9 mouse cellular contexts compared by ENCODE assay signal in the genomic region with DNA sequence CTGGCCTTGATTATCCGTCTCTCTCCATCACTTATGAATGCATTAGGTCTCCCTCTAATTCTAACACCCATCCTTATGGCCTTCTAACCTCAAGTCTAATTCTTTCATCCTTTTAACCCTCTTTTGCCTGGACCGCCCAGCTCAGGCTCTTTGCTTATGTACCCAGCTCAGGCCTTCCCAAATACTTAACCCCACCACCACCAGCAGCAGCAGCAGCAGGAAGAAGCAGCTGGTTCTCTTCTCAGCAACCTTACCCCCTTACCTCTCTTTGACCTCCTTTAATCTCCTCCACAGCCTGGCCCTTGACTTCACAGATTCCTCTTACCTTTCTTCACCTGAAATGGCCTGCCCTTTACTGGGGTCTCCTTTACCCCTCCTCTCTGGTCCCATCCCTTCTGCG.
DNase-seq lines count a peak whose midpoint lies in the region; ATAC-seq and TF ChIP-seq lines count a peak whose summit lies in the region.
"Had no signal": no experiment of that assay in that cellular context is flagged by ENCODE, and none has a peak within 500 bp of the region (broad histone marks: within the 10 kb centered on the region; RNA-seq: fewer than 3 reads in every experiment).

No protein-coding gene starts in this region.

- no peak for ATAC-seq in liver, embryonic 11.5 days (replicated peaks; ENCODE audit: low FRiP score)

- H3K27ac ChIP-seq in gastrocnemius, adult 2 months = peak overlapping the region; percentile 98
- H3K27ac ChIP-seq in liver, embryonic 11.5 days (ENCODE audit: low read depth, low read length) = no peak overlapping the region

- H3K4me3 ChIP-seq in gastrocnemius, adult 2 months = peak overlapping the region; percentile 80
- H3K4me3 ChIP-seq in liver, embryonic 11.5 days (ENCODE audit: low read depth, low read length) = peak overlapping the region; percentile 43

- H3K27me3 ChIP-seq in liver, embryonic 11.5 days (replicated peaks; ENCODE audit: control insufficient read depth, insufficient read depth, low read length) = peaks cover 63% of the 10 kb centered on the region

- H3K9ac ChIP-seq in liver, embryonic 11.5 days (ENCODE audit: low read depth, low read length) = no peak overlapping the region

- H3K9me3 ChIP-seq in liver, embryonic 11.5 days (ENCODE audit: control insufficient read depth, low read length) = no peaks in the 10 kb centered on the region

- peak overlapping the region; percentile 78 for H3K4me2 ChIP-seq in liver, embryonic 11.5 days

- intact Hi-C loops in gastrocnemius, adult 2 months (cut with DNase I) = loop anchor here (2.0 to 5.0 kb wide), 4 partner anchors 43 to 238 kb away; a partner anchor contains a TSS
- intact Hi-C loops in gastrocnemius, postnatal 36 days (cut with DNase I) = loop anchor here (5.0 kb wide), 1 partner anchor 98 kb away; no protein-coding TSS in a partner anchor
- intact Hi-C loops in left cerebral cortex, postnatal 14 days (cut with DNase I) = loop anchor here (2.0 to 5.0 kb wide), 5 partner anchors 65 to 233 kb away; a partner anchor contains a TSS

- H3K4me1 ChIP-seq in liver, embryonic 11.5 days (replicated peaks; ENCODE audit: control insufficient read depth, insufficient read depth, low read length) = peaks cover 18% of the 10 kb centered on the region

- TF ChIP-seq CTCF in gastrocnemius, adult 2 months (IDR thresholded peaks at IDR 0.05) = no peak

- DNase-seq in gastrocnemius, adult 2 months = no peak
- no peak for DNase-seq in gastrocnemius, postnatal 36 days
- peak; percentile 7 for DNase-seq in urinary bladder, postnatal 14 days (ENCODE audit: low spot score)
- no peak for DNase-seq in urinary bladder, adult 18-20 months (ENCODE audit: low spot score in 2 of 2)
- DNase-seq in liver, embryonic 11.5 days (ENCODE audit: low spot score) = no peak
- DNase-seq in B cell, adult 2 months = no peak
- no peak for DNase-seq in left cerebral cortex, adult 9 months (ENCODE audit: low spot score in 2 of 2)
- DNase-seq in left cerebral cortex, postnatal 14 days (ENCODE audit: low spot score in 2 of 2) = no peak

- WGBS in liver, embryonic 11.5 days = 40% methylated on average over 3 of the region's 3 CpGs

- no peaks in the 10 kb centered on the region for H3K36me3 ChIP-seq in liver, embryonic 11.5 days (ENCODE audit: control insufficient read depth, insufficient read depth, low read length)
- H3K36me3 ChIP-seq: G1E had no signal
